Mouse (Mus musculus) liver, adult (tissue): ENCODE results near the gene Cmbl.

Source experiments
- GATA4 ChIP-seq: IDR thresholded peaks from 2 replicates; pipeline ENCODE4 v1.6.1; 2014; ENCODE audit warnings: mild to moderate bottlenecking, low read length; ENCODE audit not compliant: insufficient replicate concordance

Cmbl gene

DNA sequence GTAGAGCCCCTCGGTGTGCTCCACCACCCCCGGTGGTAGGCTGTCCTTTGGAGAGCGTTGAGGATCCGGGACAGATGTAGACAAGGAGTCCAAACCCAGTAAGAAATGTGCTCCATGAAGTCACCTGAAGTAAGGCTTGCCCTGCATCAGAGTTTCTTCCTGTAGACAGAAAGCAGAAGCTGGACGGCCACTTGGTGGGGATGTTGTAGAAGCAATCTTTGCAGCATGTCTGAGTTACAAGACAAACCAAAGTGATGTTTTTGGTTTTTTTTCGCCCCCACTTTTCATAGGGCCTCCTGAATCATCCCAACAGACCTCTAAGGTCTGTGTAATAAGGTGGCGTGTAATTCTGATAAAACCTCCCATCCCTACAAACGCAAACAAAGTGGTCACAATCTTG, 54.3 kb downstream of the Cmbl start:
- TF ChIP-seq GATA4: no peak

DNA sequence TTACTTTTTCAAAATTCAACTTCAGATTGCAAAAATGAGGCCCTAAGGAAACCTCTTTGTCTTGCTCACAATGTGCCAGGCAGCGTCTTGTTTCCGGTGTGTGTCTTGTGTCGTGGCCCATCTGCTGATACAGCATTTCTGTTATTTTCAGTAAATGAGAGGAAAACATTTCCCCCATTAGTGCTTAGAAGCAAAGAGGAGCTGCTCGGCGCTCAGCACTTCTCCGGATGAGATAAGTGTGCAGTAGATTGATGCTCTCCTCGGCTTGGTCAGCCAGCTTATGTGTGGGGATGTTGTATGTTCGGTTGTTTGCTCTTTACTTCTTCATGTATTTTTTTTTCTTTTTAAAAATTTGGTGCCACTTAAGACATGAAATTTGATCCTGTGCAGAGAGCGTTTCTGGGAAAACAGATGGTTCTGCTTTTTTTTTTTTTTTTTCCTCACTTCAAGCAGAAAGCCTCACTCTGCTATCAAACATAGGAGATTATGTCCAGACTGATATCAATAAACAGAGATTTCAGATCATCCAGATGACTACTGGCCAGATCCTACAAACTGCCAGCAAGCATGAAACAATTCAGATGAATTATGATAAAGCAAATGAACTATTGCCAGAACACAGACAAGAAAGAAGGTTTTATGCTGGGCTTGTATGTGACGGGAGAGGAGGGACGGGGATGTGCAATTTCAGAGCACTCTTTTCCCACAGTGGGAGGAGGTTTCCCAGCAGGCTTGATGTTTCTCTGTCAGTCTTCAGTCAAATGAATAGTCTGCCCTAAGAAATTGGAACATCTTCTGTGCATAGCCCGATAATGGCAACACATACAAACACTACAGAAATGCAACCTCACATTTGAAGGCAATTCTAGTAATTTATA, 62.3 kb downstream of the Cmbl start:
- TF ChIP-seq GATA4: no peak

DNA sequence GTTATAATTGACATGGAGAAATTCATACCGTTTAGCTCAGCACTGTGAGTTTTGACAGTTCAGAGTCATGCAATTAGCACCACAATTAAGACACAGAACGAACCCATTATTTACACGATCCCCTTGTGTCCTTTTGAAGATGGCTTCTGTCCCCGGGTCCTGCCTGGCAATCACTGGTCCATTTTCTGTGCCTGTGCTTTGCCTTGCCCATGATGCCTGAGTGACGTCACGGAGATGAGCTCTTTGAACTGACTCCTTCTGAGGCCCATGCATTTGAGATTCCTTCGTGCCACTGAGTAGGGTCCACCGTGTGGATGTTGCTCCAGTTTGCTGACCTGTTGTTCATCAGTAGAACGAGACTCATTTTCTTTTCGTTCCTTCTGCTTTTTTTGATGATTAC, 63.0 kb downstream of the Cmbl start:
- no peak for TF ChIP-seq GATA4

DNA sequence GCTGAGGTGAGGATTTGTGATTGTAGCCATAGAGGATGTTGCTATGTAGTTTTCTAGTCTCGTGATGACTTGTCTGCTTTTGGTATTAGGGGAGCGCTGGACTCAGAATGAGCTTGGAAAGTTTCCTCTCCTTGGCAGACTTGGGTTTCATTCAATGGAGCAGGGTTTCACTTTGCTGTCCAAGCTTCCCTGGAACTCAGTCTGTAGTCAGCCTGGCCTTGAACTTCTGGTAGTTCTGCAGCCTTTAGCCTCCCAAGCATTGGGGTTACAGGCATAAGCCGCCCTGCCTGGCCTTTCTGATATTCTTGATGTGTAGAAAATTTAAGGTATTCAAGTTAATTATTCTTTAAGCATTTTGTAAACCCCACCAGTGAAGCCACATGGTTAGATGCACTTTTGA, 64.4 kb downstream of the Cmbl start:
- TF ChIP-seq GATA4: no peak

DNA sequence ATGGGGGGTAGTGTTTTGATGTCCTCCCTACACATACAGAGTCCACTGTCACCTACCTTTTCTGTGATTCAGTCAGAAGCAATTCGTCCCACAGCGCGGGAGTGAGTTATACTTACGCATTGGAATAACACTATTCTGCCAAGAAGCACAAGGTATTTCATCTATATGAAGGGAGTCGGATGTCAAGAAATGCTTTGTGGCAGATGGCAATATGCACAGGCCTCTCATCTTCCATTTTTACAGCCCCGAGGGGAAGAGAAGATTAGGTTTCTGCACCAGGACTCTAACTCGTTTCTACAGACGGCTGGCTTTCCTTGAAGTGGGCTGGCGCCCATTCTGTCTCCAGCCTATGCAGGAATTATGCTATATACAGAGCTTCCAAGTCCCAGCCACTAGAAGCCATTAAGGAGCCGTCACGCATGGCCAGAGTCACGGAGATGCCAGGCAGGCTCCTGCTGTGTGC, 66.2 kb downstream of the Cmbl start:
- TF ChIP-seq GATA4: no peak

DNA sequence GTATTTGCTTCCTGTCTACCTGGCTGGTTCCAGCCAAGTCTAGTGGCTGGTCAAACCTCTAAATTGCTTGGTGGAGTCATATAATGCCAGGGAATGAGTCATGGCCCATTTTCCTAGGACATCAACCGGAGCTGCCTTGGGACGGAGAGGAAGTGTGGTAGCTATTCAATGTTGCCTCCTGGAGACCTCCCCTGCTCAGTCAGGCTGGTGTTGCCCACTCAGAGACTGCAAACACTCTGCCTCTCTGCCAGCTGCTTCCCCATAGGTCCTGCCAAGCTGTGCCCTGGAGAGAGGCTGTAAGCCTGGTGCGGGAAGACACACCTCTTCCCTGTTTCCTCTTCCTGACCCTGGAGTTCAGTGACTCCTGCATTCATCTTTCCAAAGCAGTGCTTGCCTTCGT, 67.3 kb downstream of the Cmbl start:
- no peak for TF ChIP-seq GATA4

DNA sequence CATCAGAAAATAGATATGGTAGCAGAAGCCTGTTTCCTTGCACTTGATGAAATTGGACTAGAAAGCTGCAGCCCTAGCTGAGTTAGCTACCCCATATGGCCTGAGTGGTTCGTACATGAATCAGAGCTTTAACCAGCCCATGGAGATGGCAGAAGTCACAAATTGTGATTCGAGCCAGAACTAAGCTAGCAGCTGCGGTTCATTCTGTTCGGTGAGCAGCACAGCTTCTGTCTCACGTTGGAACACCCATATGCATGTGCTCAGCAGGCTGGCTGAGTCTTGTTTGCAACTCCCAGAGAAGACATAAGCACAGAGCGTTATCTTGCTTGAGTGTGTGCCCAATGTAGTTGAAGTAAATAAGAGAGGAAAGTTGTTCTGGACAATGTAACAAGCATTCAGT, 69.4 kb downstream of the Cmbl start:
- TF ChIP-seq GATA4: no peak

DNA sequence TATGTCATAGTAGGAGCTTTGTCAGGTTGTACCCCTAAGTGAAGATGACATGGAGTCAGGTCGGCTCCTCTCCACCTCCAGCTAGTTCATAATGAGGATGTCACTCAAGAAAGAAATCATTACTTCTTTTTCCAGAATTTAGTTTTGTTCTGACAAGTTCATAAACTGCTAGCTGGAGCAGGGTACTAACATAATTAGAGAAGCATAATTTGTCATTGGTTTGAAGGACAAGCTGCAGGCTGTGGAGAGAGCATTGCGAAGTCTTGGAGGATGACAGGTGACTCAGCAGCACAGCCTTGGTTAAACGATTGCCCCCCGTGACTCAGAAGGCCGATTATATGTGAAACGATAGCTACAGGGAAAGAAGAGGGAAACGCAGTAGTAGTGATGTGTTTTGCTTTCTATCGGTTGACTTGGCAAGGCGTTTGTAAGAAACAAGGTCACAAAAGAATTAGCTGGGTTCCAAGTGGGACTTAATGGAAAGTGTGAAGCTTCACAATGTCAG, 71.0 kb downstream of the Cmbl start:
- no peak for TF ChIP-seq GATA4
